Mouse (Mus musculus): Measurements from ENCODE around the gene Fut1. TPM values are rescaled to one million over a fixed set of nuclear protein-coding genes. Genes with fewer than 3 reads are reported as not detected.

The Fut1 gene
- polyA plus RNA-seq (2017; shearing (Covaris generic)): not detected

DNA sequence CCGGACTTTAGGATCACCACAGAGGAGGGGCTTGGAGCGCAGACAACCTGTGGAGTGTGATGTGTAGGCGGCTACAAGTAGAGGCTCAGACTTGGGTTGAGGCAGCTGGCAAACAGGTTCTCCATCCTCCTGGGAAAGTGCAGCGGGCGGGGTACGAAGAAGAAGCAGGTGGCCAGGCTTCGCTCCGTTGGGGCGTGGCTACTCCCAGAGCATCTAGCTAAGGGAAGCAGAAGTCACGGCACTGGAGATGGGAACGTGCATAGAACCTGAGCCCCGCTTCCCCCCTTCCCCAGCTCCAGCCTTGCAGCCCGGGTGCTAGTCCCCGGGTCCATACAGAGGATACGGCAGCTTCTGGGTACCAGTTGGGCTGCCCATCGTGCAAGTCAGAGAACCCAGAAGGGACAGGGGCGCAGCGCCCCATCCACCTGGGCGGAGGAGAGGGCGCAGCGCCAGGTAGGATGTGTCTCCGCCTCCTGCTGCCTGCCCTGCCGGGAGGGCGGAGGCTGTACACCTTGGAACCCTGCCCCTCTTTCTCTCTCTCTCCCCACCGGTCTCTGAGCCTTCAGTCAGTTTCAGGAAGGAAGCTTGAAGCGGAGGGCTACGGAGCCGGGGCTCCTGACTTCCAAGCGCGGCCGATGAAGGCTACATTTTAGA, at the start of gene Fut1:
Fut1 (plus strand) TSS at position 248 of the 654 bp plus-strand sequence.

DNA sequence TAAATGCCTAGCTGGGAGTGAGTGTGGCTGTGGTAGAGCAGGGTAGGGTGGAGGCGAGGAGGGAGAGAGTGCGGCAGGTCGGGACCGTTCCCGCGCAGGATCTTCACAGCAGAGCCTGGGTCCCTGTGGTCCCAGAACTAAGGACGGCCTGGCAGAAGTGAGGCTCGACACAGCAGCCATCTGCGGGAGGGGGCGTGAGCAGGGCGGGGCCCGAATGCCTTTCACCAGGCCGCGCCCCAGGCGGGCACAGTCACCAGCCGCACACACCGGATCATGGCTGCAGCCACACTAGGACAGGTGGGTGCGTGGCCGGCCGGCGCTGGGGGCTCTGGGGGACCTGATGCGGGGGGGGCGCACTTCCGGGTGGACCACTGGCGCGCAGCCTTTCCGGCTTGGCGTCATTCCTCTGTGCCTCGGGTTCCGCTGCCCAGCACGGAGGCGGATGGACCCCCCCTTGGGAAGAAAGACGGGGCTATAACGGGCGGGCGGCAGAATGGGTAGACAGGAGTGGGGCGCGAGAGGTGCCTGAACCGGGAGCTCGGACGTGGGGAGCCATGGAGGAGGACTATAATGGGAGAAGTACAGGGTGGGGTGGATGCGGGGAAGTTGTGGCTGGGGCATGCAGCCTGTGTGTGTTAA, 46.9 kb upstream of the Fut1 start, which contains the start of gene Bcat2:
Bcat2 (plus strand) TSS at position 51 of the 639 bp plus-strand sequence.

DNA sequence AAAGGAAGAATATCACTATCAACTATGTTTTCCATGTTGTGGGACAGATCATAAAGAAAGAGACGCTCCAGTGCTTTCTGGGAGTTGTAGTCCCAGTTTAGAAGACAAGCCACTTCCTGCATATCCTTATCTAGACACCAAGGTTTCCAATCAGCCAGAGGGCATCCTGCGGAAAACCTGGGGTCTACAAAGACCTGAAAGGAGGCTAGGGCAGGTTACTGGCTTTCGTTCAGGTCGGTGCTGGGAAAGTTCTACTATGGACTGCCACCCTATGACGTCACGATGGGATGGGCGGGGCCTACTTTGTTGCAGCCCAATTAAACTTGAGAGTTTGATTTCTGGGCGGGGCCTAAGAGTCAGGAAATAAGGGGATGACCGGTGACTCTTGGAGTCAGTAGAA, 4.4 kb downstream of the Fut1 start, which contains the start of gene Izumo1:
Izumo1 (plus strand) TSS at position 369 of the 400 bp plus-strand sequence.

DNA sequence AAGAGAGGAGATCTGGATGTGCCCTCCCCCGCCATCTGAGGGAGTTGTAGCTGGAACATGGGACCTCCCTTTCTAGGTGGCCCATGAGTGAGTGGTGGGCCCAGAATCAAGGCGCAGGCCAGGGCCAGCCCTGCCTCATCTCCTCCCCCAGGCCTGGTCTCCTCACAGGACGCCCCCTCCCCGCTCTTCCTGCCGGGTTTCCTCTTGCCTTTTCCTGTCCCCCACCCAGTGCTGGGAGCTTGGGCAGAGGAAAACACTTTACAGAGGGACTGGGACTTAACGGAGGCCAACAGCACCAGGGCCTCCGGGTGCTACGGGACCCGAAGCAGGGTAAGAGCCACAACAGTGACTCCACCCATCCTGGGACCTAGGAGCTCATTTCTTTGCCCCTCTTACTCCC, 10.2 kb downstream of the Fut1 start, which contains the start of gene Rasip1:
Rasip1 (plus strand) TSS at position 228 of the 400 bp plus-strand sequence.

DNA sequence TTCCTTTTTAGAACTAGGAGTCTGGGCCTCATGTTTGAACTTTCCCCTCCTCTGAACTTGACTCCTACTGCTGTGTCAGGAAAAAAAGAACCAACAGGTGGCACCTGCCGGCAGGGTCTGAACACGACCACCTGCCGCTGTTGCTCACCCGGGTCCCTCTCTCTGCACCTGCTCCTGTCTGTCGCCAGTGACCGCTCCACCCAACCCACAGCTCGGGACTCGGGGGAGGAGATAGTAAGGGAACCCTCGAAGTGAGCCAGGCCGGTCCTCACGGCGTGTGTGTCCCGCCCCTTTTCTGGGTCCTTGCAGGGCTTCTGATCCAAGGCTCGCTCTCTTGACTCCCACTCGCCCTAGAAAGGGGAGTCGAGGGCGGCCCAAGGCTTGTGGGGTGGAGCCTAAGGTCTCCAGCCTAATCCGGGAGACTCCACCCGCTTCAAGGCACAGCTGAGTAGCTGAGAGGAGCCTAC, 22.5 kb downstream of the Fut1 start, which contains the start of gene Mamstr:
Mamstr (plus strand) TSS at position 417 of the 467 bp plus-strand sequence.

DNA sequence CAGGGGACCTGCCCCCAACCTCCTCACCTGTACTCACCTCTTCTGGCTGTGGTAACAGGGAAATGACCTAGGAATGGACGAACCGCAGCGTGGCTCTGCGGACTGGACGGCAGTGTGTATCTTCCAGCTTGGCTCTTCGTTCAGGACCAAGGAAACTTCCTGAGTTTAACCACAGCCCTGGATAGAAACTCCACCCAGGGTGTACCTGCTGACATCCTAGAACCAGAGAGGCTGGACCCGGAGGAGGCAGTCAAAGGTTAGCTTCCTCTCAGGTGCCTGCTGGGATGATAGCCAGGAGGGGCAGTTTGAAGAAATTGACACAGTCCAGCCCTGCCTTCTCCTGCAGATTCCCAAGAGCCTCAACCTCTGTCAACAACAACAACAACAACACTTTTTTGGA, 49.1 kb downstream of the Fut1 start, which contains the start of gene Fut2:
Fut2 (minus strand) TSS at position 234 of the 400 bp plus-strand sequence.

Other genes with a start within 250 kb of the Fut1 start
- gene Lin7b, start 246.7 kb upstream of the Fut1 start, polyA plus RNA-seq (2017; shearing (Covaris generic)): not detected
- 241 TPM for gene Snrnp70, start 221.5 kb upstream of the Fut1 start, polyA plus RNA-seq (2017; shearing (Covaris generic))
- gene Kcna7, start 211.6 kb upstream of the Fut1 start, polyA plus RNA-seq (2017; shearing (Covaris generic)): not detected
- gene Ntf5, start 203.6 kb upstream of the Fut1 start, polyA plus RNA-seq (2017; shearing (Covaris generic)): 0.41 TPM
- gene Lhb, start 196.5 kb upstream of the Fut1 start, polyA plus RNA-seq (2017; shearing (Covaris generic)): not detected
- gene Gys1, start 182.4 kb upstream of the Fut1 start, polyA plus RNA-seq (2017; shearing (Covaris generic)): 16.5 TPM
- gene Ruvbl2, start 179.2 kb upstream of the Fut1 start, polyA plus RNA-seq (2017; shearing (Covaris generic)): 77.4 TPM
- 2,511 TPM for gene Ftl1, start 157.4 kb upstream of the Fut1 start, polyA plus RNA-seq (2017; shearing (Covaris generic))
- 228 TPM for gene Bax, start 150.4 kb upstream of the Fut1 start, polyA plus RNA-seq (2017; shearing (Covaris generic))
- 1.4 TPM for gene Tulp2, start 135.4 kb upstream of the Fut1 start, polyA plus RNA-seq (2017; shearing (Covaris generic))
- 0.68 TPM for gene Gm45808, start 130.5 kb upstream of the Fut1 start, polyA plus RNA-seq (2017; shearing (Covaris generic))
- 0.88 TPM for gene Dhdh, start 128.5 kb upstream of the Fut1 start, polyA plus RNA-seq (2017; shearing (Covaris generic))
- 262 TPM for gene Nucb1, start 106.9 kb upstream of the Fut1 start, polyA plus RNA-seq (2017; shearing (Covaris generic))
- 74.3 TPM for gene Ppp1r15a, start 91.0 kb upstream of the Fut1 start, polyA plus RNA-seq (2017; shearing (Covaris generic))
- gene Plekha4, start 91.0 kb upstream of the Fut1 start, polyA plus RNA-seq (2017; shearing (Covaris generic)): 1.0 TPM
- gene Hsd17b14, start 62.4 kb upstream of the Fut1 start, polyA plus RNA-seq (2017; shearing (Covaris generic)): 1.2 TPM
- gene Bcat2, start 47.1 kb upstream of the Fut1 start, polyA plus RNA-seq (2017; shearing (Covaris generic)): 84.3 TPM
- not detected for gene Fgf21, start 1.8 kb upstream of the Fut1 start, polyA plus RNA-seq (2017; shearing (Covaris generic))
- not detected for gene Izumo1, start 4.5 kb downstream of the Fut1 start, polyA plus RNA-seq (2017; shearing (Covaris generic))
- gene Rasip1, start 10.2 kb downstream of the Fut1 start, polyA plus RNA-seq (2017; shearing (Covaris generic)): 0.51 TPM
- gene Mamstr, start 22.7 kb downstream of the Fut1 start, polyA plus RNA-seq (2017; shearing (Covaris generic)): 1.3 TPM
- 0.25 TPM for gene Fut2, start 49.1 kb downstream of the Fut1 start, polyA plus RNA-seq (2017; shearing (Covaris generic))
- not detected for gene Ntn5, start 66.7 kb downstream of the Fut1 start, polyA plus RNA-seq (2017; shearing (Covaris generic))
- 0.16 TPM for gene Sec1, start 77.1 kb downstream of the Fut1 start, polyA plus RNA-seq (2017; shearing (Covaris generic))
- 8.2 TPM for gene Car11, start 82.6 kb downstream of the Fut1 start, polyA plus RNA-seq (2017; shearing (Covaris generic))
- gene Dbp, start 87.8 kb downstream of the Fut1 start, polyA plus RNA-seq (2017; shearing (Covaris generic)): 11.2 TPM
- 2,128 TPM for gene Rpl18, start 98.2 kb downstream of the Fut1 start, polyA plus RNA-seq (2017; shearing (Covaris generic))
- gene Sphk2, start 100.7 kb downstream of the Fut1 start, polyA plus RNA-seq (2017; shearing (Covaris generic)): 40.0 TPM
- 0.35 TPM for gene Fam83e, start 103.9 kb downstream of the Fut1 start, polyA plus RNA-seq (2017; shearing (Covaris generic))
- not detected for gene Spaca4, start 108.5 kb downstream of the Fut1 start, polyA plus RNA-seq (2017; shearing (Covaris generic))
- gene Lmtk3, start 166.4 kb downstream of the Fut1 start, polyA plus RNA-seq (2017; shearing (Covaris generic)): 0.07 TPM
- 3.8 TPM for gene Sult2b1, start 167.4 kb downstream of the Fut1 start, polyA plus RNA-seq (2017; shearing (Covaris generic))
- gene Cyth2, start 197.3 kb downstream of the Fut1 start, polyA plus RNA-seq (2017; shearing (Covaris generic)): 25.0 TPM
- gene Kcnj14, start 207.5 kb downstream of the Fut1 start, polyA plus RNA-seq (2017; shearing (Covaris generic)): 0.11 TPM
- gene Grwd1, start 213.7 kb downstream of the Fut1 start, polyA plus RNA-seq (2017; shearing (Covaris generic)): 43.8 TPM

All from CD4-positive, CD25-positive, alpha-beta regulatory T cell, adult 9 weeks (primary cell).